ENCODE assay signal across 36 mouse cellular contexts in genomic region chr10:78743721-78744120, GRCm38 (mm10). TPM values are rescaled to one million over a fixed set of nuclear protein-coding genes. Genes with fewer than 3 reads are reported as not detected.
A peak's percentile ranks its signal among the peaks of the same experiment; 100 is the strongest.
DNase-seq lines count a peak whose midpoint lies in the region; ATAC-seq and TF ChIP-seq lines count a peak whose summit lies in the region.
"Had no signal": no experiment of that assay in that cellular context is flagged by ENCODE, and none has a peak within 500 bp of the region (broad histone marks: within the 10 kb centered on the region; RNA-seq: fewer than 3 reads in every experiment).

No protein-coding gene starts in this region.

- no peak for TF ChIP-seq POLR2A in liver, adult 2 months (IDR thresholded peaks at IDR 0.05; ENCODE audit: extremely low read depth, insufficient read depth, low read length)

- H3K36me3 ChIP-seq in heart, embryonic 10.5 days = no peaks in the 10 kb centered on the region
- no peaks in the 10 kb centered on the region for H3K36me3 ChIP-seq in heart, embryonic 12.5 days
- no peaks in the 10 kb centered on the region for H3K36me3 ChIP-seq in liver, adult 2 months (ENCODE audit: control insufficient read depth, insufficient read depth, low read length)
- no peaks in the 10 kb centered on the region for H3K36me3 ChIP-seq in liver, embryonic 11.5 days (ENCODE audit: control insufficient read depth, insufficient read depth, low read length)
- H3K36me3 ChIP-seq in ES-E14 (ENCODE audit: control insufficient read depth, insufficient read depth, low read length, poor library complexity, severe bottlenecking) = no peaks in the 10 kb centered on the region
- H3K36me3 ChIP-seq: forebrain, embryonic 10.5 days; G1E; heart, embryonic 15.5 days; hindbrain, embryonic 13.5 days; kidney, embryonic 15.5 days; limb, embryonic 15.5 days; midbrain, embryonic 15.5 days; neural tube, embryonic 13.5 days had no signal

- H3K4me2 ChIP-seq in heart, embryonic 12.5 days = no peak overlapping the region
- no peak overlapping the region for H3K4me2 ChIP-seq in liver, embryonic 11.5 days
- H3K4me2 ChIP-seq: heart, embryonic 15.5 days; hindbrain, embryonic 13.5 days; kidney, embryonic 15.5 days; limb, embryonic 15.5 days; midbrain, embryonic 15.5 days; neural tube, embryonic 13.5 days had no signal

- H3K4me1 ChIP-seq in heart, embryonic 10.5 days = peaks cover 6% of the 10 kb centered on the region
- peaks cover 7% of the 10 kb centered on the region; the same call in 1 of the 2 replicates for H3K4me1 ChIP-seq in heart, embryonic 12.5 days (replicated peaks)
- no peaks in the 10 kb centered on the region for H3K4me1 ChIP-seq in liver, adult 2 months (ENCODE audit: control insufficient read depth, insufficient read depth, low read length)
- H3K4me1 ChIP-seq in liver, embryonic 11.5 days (replicated peaks; ENCODE audit: control insufficient read depth, insufficient read depth, low read length) = no peaks in the 10 kb centered on the region
- H3K4me1 ChIP-seq in ES-E14 (ENCODE audit: control insufficient read depth in 2 of 2, insufficient read depth in 2 of 2, low read length in 2 of 2, poor library complexity in 1 of 2) = peaks cover 0 to 8% of the 10 kb centered on the region in 2 experiments; a peak in 1 of 4 replicates

- DNase-seq in heart, embryonic 10.5 days (ENCODE audit: low spot score) = peak; percentile 33
- DNase-seq in liver, adult 2 months (ENCODE audit: extremely low read depth, low read depth, low spot score) = peak; percentile 24
- no peak for DNase-seq in liver, embryonic 11.5 days (ENCODE audit: low spot score)
- DNase-seq in ES-E14 (ENCODE audit: low read depth, low spot score) = no peak
- DNase-seq in gonadal fat pad, adult 2 months (ENCODE audit: low read depth) = peak; percentile 60
- no peak for DNase-seq in cerebellum, postnatal 14 days
- DNase-seq: adrenal gland, postnatal 10 days; cerebellum, adult 2 months; cerebellum, postnatal 36 days; embryo, embryonic 11 days; gastrocnemius, postnatal 25 days; heart, adult 2 months; heart, postnatal 36 days; left cerebral cortex, postnatal 4 days; lung, adult 18-20 months; lung, postnatal 36 days; retina, postnatal 1 day; right cerebral cortex, postnatal 25 days; spleen, adult 18-20 months had no signal

- in situ Hi-C loops in ES-E14 (cut with MboI; ENCODE audit: low sequenced_read_pairs in 2 of 2, unreplicated experiment in 2 of 2) = loop anchor here in 1 of 2 experiments (10.0 kb wide), 1 partner anchor 109 kb away; no protein-coding TSS in a partner anchor

- no peak overlapping the region for H3K4me3 ChIP-seq in heart, embryonic 10.5 days
- H3K4me3 ChIP-seq in heart, embryonic 12.5 days = no peak overlapping the region
- H3K4me3 ChIP-seq in liver, adult 2 months (ENCODE audit: insufficient read depth, low read depth, low read length) = no peak overlapping the region
- no peak overlapping the region for H3K4me3 ChIP-seq in liver, embryonic 11.5 days (ENCODE audit: low read depth, low read length)
- H3K4me3 ChIP-seq in ES-E14 (ENCODE audit: insufficient read depth in 1 of 2, low read depth in 1 of 2, low read length in 2 of 2, poor library complexity in 1 of 2, severe bottlenecking in 1 of 2) = no peak overlapping the region
- H3K4me3 ChIP-seq: forebrain, embryonic 10.5 days; heart, adult 2 months; heart, embryonic 15.5 days; hindbrain, embryonic 13.5 days; kidney, embryonic 15.5 days; limb, embryonic 15.5 days; midbrain, embryonic 15.5 days; myocyte; neural tube, embryonic 13.5 days had no signal

- ATAC-seq in heart, embryonic 12.5 days (ENCODE audit: insufficient number of reproducible peaks, low FRiP score) = no peak
- ATAC-seq in liver, embryonic 11.5 days (replicated peaks; ENCODE audit: low FRiP score) = no peak
- ATAC-seq: activated CD4-positive, CD25-positive, alpha-beta regulatory T cell, adult 4 months; midbrain, embryonic 15.5 days had no signal

- H3K9me3 ChIP-seq in heart, embryonic 10.5 days = no peaks in the 10 kb centered on the region
- no peaks in the 10 kb centered on the region for H3K9me3 ChIP-seq in heart, embryonic 12.5 days (replicated peaks)
- no peaks in the 10 kb centered on the region; the same call in 1 of the 2 replicates for H3K9me3 ChIP-seq in liver, embryonic 11.5 days (ENCODE audit: control insufficient read depth, low read length)
- H3K9me3 ChIP-seq in ES-E14 (ENCODE audit: control insufficient read depth, insufficient read depth, low read depth, low read length) = no peaks in the 10 kb centered on the region
- H3K9me3 ChIP-seq: forebrain, embryonic 10.5 days; heart, embryonic 15.5 days; hindbrain, embryonic 13.5 days; kidney, embryonic 15.5 days; limb, embryonic 15.5 days; midbrain, embryonic 15.5 days; neural tube, embryonic 13.5 days had no signal

- H3K27me3 ChIP-seq in heart, embryonic 10.5 days (ENCODE audit: insufficient read depth, poor library complexity, severe bottlenecking) = peaks cover 9% of the 10 kb centered on the region
- peaks cover 14% of the 10 kb centered on the region for H3K27me3 ChIP-seq in heart, embryonic 12.5 days (replicated peaks)
- H3K27me3 ChIP-seq in liver, adult 2 months (ENCODE audit: control insufficient read depth, insufficient read depth, low read length) = peaks cover 3% of the 10 kb centered on the region; the same call in 1 of the 2 replicates
- H3K27me3 ChIP-seq in liver, embryonic 11.5 days (replicated peaks; ENCODE audit: control insufficient read depth, insufficient read depth, low read length) = no peaks in the 10 kb centered on the region
- H3K27me3 ChIP-seq: limb, embryonic 15.5 days; midbrain, embryonic 15.5 days had no signal

- H3K9ac ChIP-seq in heart, embryonic 12.5 days = no peak overlapping the region
- no peak overlapping the region for H3K9ac ChIP-seq in liver, adult 2 months (ENCODE audit: low read depth, low read length)
- no peak overlapping the region for H3K9ac ChIP-seq in liver, embryonic 11.5 days (ENCODE audit: low read depth, low read length)
- H3K9ac ChIP-seq in ES-E14 (ENCODE audit: insufficient read depth, low read depth, low read length, poor library complexity, severe bottlenecking) = no peak overlapping the region
- H3K9ac ChIP-seq: heart, embryonic 15.5 days; hindbrain, embryonic 13.5 days; kidney, embryonic 15.5 days; limb, embryonic 15.5 days; midbrain, embryonic 15.5 days; neural tube, embryonic 13.5 days had no signal

- TF ChIP-seq CTCF in liver, adult 2 months (IDR thresholded peaks at IDR 0.05; ENCODE audit: low read depth, low read length) = peak; percentile 15; the same call in 1 of the 2 replicates

- no peaks in the 10 kb centered on the region for H3K79me2 ChIP-seq in liver, adult 2 months (ENCODE audit: control insufficient read depth, insufficient read depth, low read length)

- no peak overlapping the region for H3K27ac ChIP-seq in heart, embryonic 10.5 days
- no peak overlapping the region for H3K27ac ChIP-seq in heart, embryonic 12.5 days (ENCODE audit: poor library complexity, severe bottlenecking)
- H3K27ac ChIP-seq in liver, adult 2 months (replicated peaks; ENCODE audit: insufficient read depth, low read depth, low read length) = no peak overlapping the region
- no peak overlapping the region for H3K27ac ChIP-seq in liver, embryonic 11.5 days (ENCODE audit: low read depth, low read length)
- no peak overlapping the region for H3K27ac ChIP-seq in ES-E14 (ENCODE audit: insufficient read depth, low read depth, low read length, poor library complexity, severe bottlenecking)
- H3K27ac ChIP-seq: forebrain, embryonic 10.5 days; heart, adult 2 months; heart, embryonic 15.5 days; hindbrain, embryonic 13.5 days; kidney, embryonic 15.5 days; limb, embryonic 15.5 days; midbrain, embryonic 15.5 days; neural tube, embryonic 13.5 days had no signal

TF ChIP-seq in ES-E14, 5 proteins besides CTCF, POLR2A, EP300 and RAD21:
- peak; percentile 3; the same call in 1 of the 2 replicates for TF ChIP-seq ZC3H11A (IDR thresholded peaks at IDR 0.05; ENCODE audit: borderline replicate concordance, low read depth, low read length)
- TF ChIP-seq HCFC1 (IDR thresholded peaks at IDR 0.05; ENCODE audit: borderline replicate concordance, insufficient read depth, low read length) = no peak

RNA-seq across cellular contexts. Expression of gene Ccdc105, which starts 9.1 kb away (rescaled TPM):
- polyA plus RNA-seq in heart, embryonic 10.5 days (2016; fragmentation: Nextera tagmentation; extraction: Ambion mirVana) = not detected in 2 replicates
- not detected in 2 replicates for polyA plus RNA-seq in heart, embryonic 12.5 days (2016; fragmentation: Nextera tagmentation; extraction: Ambion mirVana)
- total RNA-seq in liver, adult 2 months (2014; rRNA removed) = not detected in 2 replicates
- not detected in 2 replicates for polyA plus RNA-seq in liver, adult 2 months (2012; rRNA removed)
- polyA plus RNA-seq in liver, embryonic 11.5 days (2014; fragmentation: Nextera tagmentation; extraction: Ambion mirVana) = not detected in 2 replicates
- 0.21 and 0.31 TPM in 2 replicates for total RNA-seq in ES-E14 (2012; rRNA removed)
- 0.05 and 0.39 TPM in 2 replicates for polyA plus RNA-seq in gonadal fat pad, adult 2 months (2012; rRNA removed)
- total RNA-seq: adrenal gland, postnatal 10 days; G1E; gastrocnemius, postnatal 25 days; heart, adult 2 months; heart, postnatal 36 days; megakaryocyte-erythroid progenitor cell, adult 5-6 weeks had no signal
- polyA plus RNA-seq: activated CD4-positive, CD25-positive, alpha-beta regulatory T cell, adult 4 months; G1E; heart, adult 2 months; heart, embryonic 15.5 days; intestine, embryonic 14.5 days; kidney, embryonic 15.5 days; large intestine, adult 2 months; myocyte; stomach, embryonic 14.5 days had no signal

RNA-seq across cellular contexts. Expression of gene Casp14, which starts 25.6 kb away (rescaled TPM):
- polyA plus RNA-seq in heart, embryonic 10.5 days (2016; fragmentation: Nextera tagmentation; extraction: Ambion mirVana) = not detected in 2 replicates
- polyA plus RNA-seq in heart, embryonic 12.5 days (2016; fragmentation: Nextera tagmentation; extraction: Ambion mirVana) = not detected in 2 replicates
- not detected in 2 replicates for total RNA-seq in liver, adult 2 months (2014; rRNA removed)
- not detected in 2 replicates for polyA plus RNA-seq in liver, adult 2 months (2012; rRNA removed)
- polyA plus RNA-seq in liver, embryonic 11.5 days (2014; fragmentation: Nextera tagmentation; extraction: Ambion mirVana) = not detected in 2 replicates
- 0.13 and 0.16 TPM in 2 replicates for total RNA-seq in ES-E14 (2012; rRNA removed)
- 0.11 TPM in 1 of 2 replicates, not detected in the other for polyA plus RNA-seq in gonadal fat pad, adult 2 months (2012; rRNA removed)
- total RNA-seq: adrenal gland, postnatal 10 days; G1E; gastrocnemius, postnatal 25 days; heart, adult 2 months; heart, postnatal 36 days; layer of hippocampus, postnatal 14 days; left cerebral cortex, adult 8-10 months; left cerebral cortex, postnatal 4 days; megakaryocyte-erythroid progenitor cell, adult 5-6 weeks had no signal
- polyA plus RNA-seq: activated CD4-positive, CD25-positive, alpha-beta regulatory T cell, adult 4 months; cerebellum, adult 2 months; forebrain, embryonic 10.5 days; G1E; heart, adult 2 months; heart, embryonic 15.5 days; hindbrain, embryonic 13.5 days; kidney, embryonic 15.5 days; midbrain, embryonic 15.5 days; myocyte; neural tube, embryonic 13.5 days had no signal

RNA-seq across cellular contexts. Expression of gene Slc1a6, which starts 36.6 kb away (rescaled TPM):
- polyA plus RNA-seq in heart, embryonic 10.5 days (2016; fragmentation: Nextera tagmentation; extraction: Ambion mirVana) = 0.68 and 0.76 TPM in 2 replicates
- polyA plus RNA-seq in heart, embryonic 12.5 days (2016; fragmentation: Nextera tagmentation; extraction: Ambion mirVana) = 0.66 and 0.72 TPM in 2 replicates
- total RNA-seq in liver, adult 2 months (2014; rRNA removed) = 0.18 TPM in 1 of 2 replicates, not detected in the other
- polyA plus RNA-seq in liver, adult 2 months (2012; rRNA removed) = 0.07 and 0.10 TPM in 2 replicates
- 0.45 and 0.73 TPM in 2 replicates for polyA plus RNA-seq in liver, embryonic 11.5 days (2014; fragmentation: Nextera tagmentation; extraction: Ambion mirVana)
- total RNA-seq in ES-E14 (2012; rRNA removed) = 1.7 TPM in 2 replicates
- polyA plus RNA-seq in gonadal fat pad, adult 2 months (2012; rRNA removed) = 0.27 and 0.38 TPM in 2 replicates
- total RNA-seq: gastrocnemius, postnatal 25 days; heart, adult 2 months; megakaryocyte-erythroid progenitor cell, adult 5-6 weeks had no signal
- polyA plus RNA-seq: activated CD4-positive, CD25-positive, alpha-beta regulatory T cell, adult 4 months; G1E had no signal

Comparison
In these comparisons a context has a peak if more than half of its experiments do, and no peak if none do; other contexts are left out.
1. DNase-seq: peak in heart, embryonic 10.5 days (single experiment), liver, adult 2 months (single experiment) and gonadal fat pad, adult 2 months (single experiment); none in liver, embryonic 11.5 days (single experiment), ES-E14 (single experiment) and cerebellum, postnatal 14 days (0 of 2).